Comparison of ENCODE assay signal across 23 mouse cellular contexts in genomic region chr11:62760755-62761457, GRCm38 (mm10). TPM values are rescaled to one million over a fixed set of nuclear protein-coding genes. Genes with fewer than 3 reads are reported as not detected.
A peak's percentile ranks its signal among the peaks of the same experiment; 100 is the strongest.
DNase-seq lines count a peak whose midpoint lies in the region; ATAC-seq and TF ChIP-seq lines count a peak whose summit lies in the region.
"Had no signal": no experiment of that assay in that cellular context is flagged by ENCODE, and none has a peak within 500 bp of the region (broad histone marks: within the 10 kb centered on the region; RNA-seq: fewer than 3 reads in every experiment).

No protein-coding gene starts in this region.

- no peaks in the 10 kb centered on the region for H3K36me3 ChIP-seq in heart, embryonic 14.5 days (ENCODE audit: control insufficient read depth, insufficient read depth, low read length)
- no peaks in the 10 kb centered on the region for H3K36me3 ChIP-seq in intestine, postnatal 0 days (ENCODE audit: control insufficient read depth, insufficient read depth)
- H3K36me3 ChIP-seq: embryonic facial prominence, embryonic 12.5 days; forebrain, embryonic 15.5 days; hindbrain, embryonic 10.5 days; kidney, embryonic 15.5 days had no signal

- peak overlapping the region; percentile 41 for H3K4me2 ChIP-seq in heart, embryonic 14.5 days (ENCODE audit: low read length)
- peak overlapping the region; percentile 37 for H3K4me2 ChIP-seq in intestine, postnatal 0 days (replicated peaks; ENCODE audit: low read depth)
- H3K4me2 ChIP-seq: embryonic facial prominence, embryonic 12.5 days; forebrain, embryonic 15.5 days; hindbrain, embryonic 14.5 days; kidney, embryonic 15.5 days had no signal

- peak overlapping the region; percentile 30; the same call in 1 of the 2 replicates for H3K9ac ChIP-seq in heart, embryonic 14.5 days (ENCODE audit: low read length)
- no peak overlapping the region for H3K9ac ChIP-seq in intestine, postnatal 0 days (ENCODE audit: low read depth, low read length)
- H3K9ac ChIP-seq: embryonic facial prominence, embryonic 12.5 days; forebrain, embryonic 15.5 days; hindbrain, embryonic 14.5 days; kidney, embryonic 15.5 days had no signal

- H3K27me3 ChIP-seq in heart, embryonic 14.5 days (ENCODE audit: control insufficient read depth, insufficient read depth, low read length): peaks cover 7% of the 10 kb centered on the region; the same call in 1 of the 2 replicates
- no peaks in the 10 kb centered on the region for H3K27me3 ChIP-seq in intestine, postnatal 0 days (replicated peaks; ENCODE audit: control insufficient read depth, insufficient read depth, low read length)
- H3K27me3 ChIP-seq: forebrain, embryonic 15.5 days had no signal

- DNase-seq in heart, adult 11 months: no peak
- peak; percentile 34 for DNase-seq in testis, postnatal 10 days (ENCODE audit: low spot score)
- no peak for DNase-seq in testis, postnatal 14 days (ENCODE audit: low spot score)
- DNase-seq in c-Kit-positive CD71-positive TER-119-positive erythroid progenitor cells, embryonic 14.5 days (ENCODE audit: low spot score): no peak
- DNase-seq: adrenal gland, adult 2 months; adrenal gland, postnatal 25 days; cerebellum, adult 11 months; cerebellum, adult 9-10 months; cerebellum, postnatal 25 days; gastrocnemius, postnatal 25 days; heart, postnatal 14 days; kidney, adult 18-20 months had no signal

- ATAC-seq in heart, embryonic 14.5 days (ENCODE audit: insufficient number of reproducible peaks, insufficient read depth, low FRiP score, low read depth): no peak
- peak; percentile 75 for ATAC-seq in intestine, postnatal 0 days
- ATAC-seq in cerebellum, adult (ENCODE audit: insufficient number of reproducible peaks, low FRiP score, low TSS enrichment): no peak
- ATAC-seq: forebrain, embryonic 15.5 days had no signal

- H3K9me3 ChIP-seq in heart, embryonic 14.5 days (ENCODE audit: control insufficient read depth, low read length): no peaks in the 10 kb centered on the region
- H3K9me3 ChIP-seq in intestine, postnatal 0 days (ENCODE audit: control insufficient read depth): no peaks in the 10 kb centered on the region
- H3K9me3 ChIP-seq: embryonic facial prominence, embryonic 12.5 days; forebrain, embryonic 15.5 days; kidney, embryonic 15.5 days had no signal

- 67% methylated on average over 9 of the region's 9 CpGs for WGBS in heart, embryonic 14.5 days
- 33% methylated on average over 9 of the region's 9 CpGs for WGBS in intestine, postnatal 0 days

- H3K4me1 ChIP-seq in heart, embryonic 14.5 days (ENCODE audit: control insufficient read depth in 2 of 2, insufficient read depth in 2 of 2, low read length in 2 of 2): peaks cover 6 to 12% of the 10 kb centered on the region in 2 experiments
- H3K4me1 ChIP-seq in intestine, postnatal 0 days (replicated peaks; ENCODE audit: control insufficient read depth, insufficient read depth, low read length): no peaks in the 10 kb centered on the region; the same call in 1 of the 2 replicates

- no peak overlapping the region for H3K4me3 ChIP-seq in heart, embryonic 14.5 days (ENCODE audit: control insufficient read depth in 1 of 2, insufficient read depth in 1 of 2, low read depth in 1 of 2, low read length in 2 of 2)
- H3K4me3 ChIP-seq in intestine, postnatal 0 days (ENCODE audit: low read depth, low read length): no peak overlapping the region
- H3K4me3 ChIP-seq: embryonic facial prominence, embryonic 12.5 days; forebrain, embryonic 15.5 days; hindbrain, embryonic 10.5 days; kidney, embryonic 15.5 days had no signal

- no peak for TF ChIP-seq CTCF in intestine, postnatal 0 days (IDR thresholded peaks at IDR 0.05; ENCODE audit: low read depth)

- no peak overlapping the region for H3K27ac ChIP-seq in heart, embryonic 14.5 days (replicated peaks in 1 of 2; ENCODE audit: control insufficient read depth in 1 of 2, insufficient read depth in 1 of 2, low read depth in 2 of 2, low read length in 2 of 2)
- peak overlapping the region; percentile 91 for H3K27ac ChIP-seq in intestine, postnatal 0 days (ENCODE audit: low read depth, low read length)
- H3K27ac ChIP-seq: embryonic facial prominence, embryonic 12.5 days; forebrain, embryonic 15.5 days; hindbrain, embryonic 10.5 days; hindbrain, embryonic 14.5 days; kidney, embryonic 15.5 days had no signal

RNA-seq across cellular contexts. Expression of gene Gm10428, which starts 8.0 kb away (rescaled TPM):
- polyA plus RNA-seq in heart, embryonic 14.5 days (2014; fragmentation: Nextera tagmentation; extraction: Ambion mirVana): not detected in 2 replicates
- polyA plus RNA-seq in intestine, postnatal 0 days (2015; fragmentation: Nextera tagmentation; extraction: Ambion mirVana): not detected in 2 replicates
- polyA plus RNA-seq: adrenal gland, adult 2 months; cortical plate, adult 2 months; embryonic facial prominence, embryonic 12.5 days; forebrain, embryonic 11.5 days; forebrain, embryonic 15.5 days; frontal cortex, adult 2 months; hindbrain, embryonic 10.5 days; hindbrain, embryonic 14.5 days; kidney, embryonic 15.5 days had no signal

RNA-seq across cellular contexts. Expression of gene Zfp286, which starts 28.4 kb away (rescaled TPM):
- polyA plus RNA-seq in heart, embryonic 14.5 days (2014; fragmentation: Nextera tagmentation; extraction: Ambion mirVana): 8.4 and 13.9 TPM in 2 replicates
- 4.2 and 4.3 TPM in 2 replicates for polyA plus RNA-seq in intestine, postnatal 0 days (2015; fragmentation: Nextera tagmentation; extraction: Ambion mirVana)

RNA-seq across cellular contexts. Expression of gene Zfp287, which starts 29.2 kb away (rescaled TPM):
- polyA plus RNA-seq in heart, embryonic 14.5 days (2014; fragmentation: Nextera tagmentation; extraction: Ambion mirVana): 4.8 and 5.4 TPM in 2 replicates
- polyA plus RNA-seq in intestine, postnatal 0 days (2015; fragmentation: Nextera tagmentation; extraction: Ambion mirVana): 1.5 and 2.3 TPM in 2 replicates

RNA-seq across cellular contexts. Expression of gene Trim16, which starts 59.1 kb away (rescaled TPM):
- polyA plus RNA-seq in heart, embryonic 14.5 days (2014; fragmentation: Nextera tagmentation; extraction: Ambion mirVana): 4.0 and 5.4 TPM in 2 replicates
- 10.8 and 11.5 TPM in 2 replicates for polyA plus RNA-seq in intestine, postnatal 0 days (2015; fragmentation: Nextera tagmentation; extraction: Ambion mirVana)
